Mouse (Mus musculus): ENCODE results near the gene Krtap5-2. TPM values are rescaled to one million over a fixed set of nuclear protein-coding genes. Genes with fewer than 3 reads are reported as not detected.
"Not testable (repeated sequence)": the region's sequence is repeated elsewhere in the genome, so short reads cannot be mapped to it uniquely, and the experiment has no call there.

Gene Krtap5-2
- polyA plus RNA-seq, 1 experiment from 2014 or later = not detected

- H3K9ac ChIP-seq (ENCODE audit: low read length) = no peak within 1 kb of the TSS
- 0 out of 2 replicates have a peak, but pooled peaks cover 3% of the 10 kb centered on the region for H3K9me3 ChIP-seq (ENCODE audit: control insufficient read depth, low read length)
- no peak within 1 kb of the TSS for H3K4me2 ChIP-seq (ENCODE audit: low read length)
- no peak for ATAC-seq (ENCODE audit: insufficient number of reproducible peaks, insufficient read depth, low FRiP score, low read depth)
- no peak within 1 kb of the TSS for H3K27ac ChIP-seq (replicated peaks in 1 of 2; ENCODE audit: control insufficient read depth in 1 of 2, insufficient read depth in 1 of 2, low read depth in 2 of 2, low read length in 2 of 2)
- no peaks in the 10 kb centered on the region for H3K36me3 ChIP-seq (ENCODE audit: control insufficient read depth, insufficient read depth, low read length)
- H3K4me1 ChIP-seq (ENCODE audit: control insufficient read depth in 2 of 2, insufficient read depth in 2 of 2, low read length in 2 of 2) = no peaks in the 10 kb centered on the region
- WGBS = 34% methylated on average over 2 of the region's 2 CpGs
- no peak within 1 kb of the TSS for H3K4me3 ChIP-seq (ENCODE audit: control insufficient read depth in 1 of 2, insufficient read depth in 1 of 2, low read depth in 1 of 2, low read length in 2 of 2)
- H3K27me3 ChIP-seq (ENCODE audit: control insufficient read depth, insufficient read depth, low read length) = 0 out of 2 replicates have a peak, but pooled peaks cover 2% of the 10 kb centered on the region
Measured at GRCm38 (mm10) chr7:142190289-142190688, 14.5 kb upstream of the Krtap5-2 start, which contains the start of gene Gm10153. TSS of gene Gm10153 (minus strand) at chr7:142190389.

- Histone ChIP-seq H3K9ac (ENCODE audit: low read length) (no peak overlapping the region), H3K4me3 (ENCODE audit: control insufficient read depth in 1 of 2, insufficient read depth in 1 of 2, low read depth in 1 of 2, low read length in 2 of 2) (no peak overlapping the region), H3K27ac (replicated peaks in 1 of 2; ENCODE audit: control insufficient read depth in 1 of 2, insufficient read depth in 1 of 2, low read depth in 2 of 2, low read length in 2 of 2) (no peak overlapping the region), H3K9me3 (ENCODE audit: control insufficient read depth, low read length) (no peaks in the 10 kb centered on the region), H3K4me1 (ENCODE audit: control insufficient read depth in 2 of 2, insufficient read depth in 2 of 2, low read length in 2 of 2) (no peaks in the 10 kb centered on the region), H3K36me3 (ENCODE audit: control insufficient read depth, insufficient read depth, low read length) (no peaks in the 10 kb centered on the region), H3K27me3 (ENCODE audit: control insufficient read depth, insufficient read depth, low read length) (0 out of 2 replicates have a peak, but pooled peaks cover 2% of the 10 kb centered on the region), H3K4me2 (ENCODE audit: low read length) (no peak overlapping the region)
- ATAC-seq (ENCODE audit: insufficient number of reproducible peaks, insufficient read depth, low FRiP score, low read depth) = no peak
- 65% methylated on average over 2 of the region's 2 CpGs for WGBS
Measured at GRCm38 (mm10) chr7:142188156-142188555, 12.4 kb upstream of the Krtap5-2 start.

GRCm38 (mm10) chr7:142181021-142181420 lies 5.2 kb upstream of the Krtap5-2 start:
- Histone ChIP-seq H3K4me3 (ENCODE audit: control insufficient read depth in 1 of 2, insufficient read depth in 1 of 2, low read depth in 1 of 2, low read length in 2 of 2) (no peak overlapping the region), H3K27me3 (ENCODE audit: control insufficient read depth, insufficient read depth, low read length) (no peaks in the 10 kb centered on the region), H3K4me2 (ENCODE audit: low read length) (no peak overlapping the region), H3K27ac (replicated peaks in 1 of 2; ENCODE audit: control insufficient read depth in 1 of 2, insufficient read depth in 1 of 2, low read depth in 2 of 2, low read length in 2 of 2) (no peak overlapping the region), H3K9me3 (ENCODE audit: control insufficient read depth, low read length) (no peaks in the 10 kb centered on the region), H3K9ac (ENCODE audit: low read length) (no peak overlapping the region), H3K36me3 (ENCODE audit: control insufficient read depth, insufficient read depth, low read length) (no peaks in the 10 kb centered on the region), H3K4me1 (ENCODE audit: control insufficient read depth in 2 of 2, insufficient read depth in 2 of 2, low read length in 2 of 2) (no peaks in the 10 kb centered on the region)
- ATAC-seq (ENCODE audit: insufficient number of reproducible peaks, insufficient read depth, low FRiP score, low read depth) = no peak
- 29% methylated on average over 1 of the region's 1 CpGs for WGBS

- H3K27me3 ChIP-seq (ENCODE audit: control insufficient read depth, insufficient read depth, low read length) = no peaks in the 10 kb centered on the region
- no peak overlapping the region for H3K27ac ChIP-seq (replicated peaks in 1 of 2; ENCODE audit: control insufficient read depth in 1 of 2, insufficient read depth in 1 of 2, low read depth in 2 of 2, low read length in 2 of 2)
- H3K9me3 ChIP-seq (ENCODE audit: control insufficient read depth, low read length) = no peaks in the 10 kb centered on the region
- no peak overlapping the region for H3K4me3 ChIP-seq (ENCODE audit: control insufficient read depth in 1 of 2, insufficient read depth in 1 of 2, low read depth in 1 of 2, low read length in 2 of 2)
- 63% methylated on average over 1 of the region's 1 CpGs for WGBS
- H3K9ac ChIP-seq (ENCODE audit: low read length) = no peak overlapping the region
- no peaks in the 10 kb centered on the region for H3K36me3 ChIP-seq (ENCODE audit: control insufficient read depth, insufficient read depth, low read length)
- no peak for ATAC-seq (ENCODE audit: insufficient number of reproducible peaks, insufficient read depth, low FRiP score, low read depth)
- H3K4me1 ChIP-seq (ENCODE audit: control insufficient read depth in 2 of 2, insufficient read depth in 2 of 2, low read length in 2 of 2) = no peaks in the 10 kb centered on the region
- H3K4me2 ChIP-seq (ENCODE audit: low read length) = no peak overlapping the region
Measured at GRCm38 (mm10) chr7:142178685-142179084, 2.9 kb upstream of the Krtap5-2 start.

- Histone ChIP-seq H3K9ac (ENCODE audit: low read length) (no peak overlapping the region), H3K27ac (replicated peaks in 1 of 2; ENCODE audit: control insufficient read depth in 1 of 2, insufficient read depth in 1 of 2, low read depth in 2 of 2, low read length in 2 of 2) (no peak overlapping the region), H3K9me3 (ENCODE audit: control insufficient read depth, low read length) (no peaks in the 10 kb centered on the region), H3K36me3 (ENCODE audit: control insufficient read depth, insufficient read depth, low read length) (no peaks in the 10 kb centered on the region), H3K4me2 (ENCODE audit: low read length) (no peak overlapping the region), H3K27me3 (ENCODE audit: control insufficient read depth, insufficient read depth, low read length) (peaks cover 4% of the 10 kb centered on the region; the same call in 1 of the 2 replicates), H3K4me3 (ENCODE audit: control insufficient read depth in 1 of 2, insufficient read depth in 1 of 2, low read depth in 1 of 2, low read length in 2 of 2) (no peak overlapping the region), H3K4me1 (ENCODE audit: control insufficient read depth in 2 of 2, insufficient read depth in 2 of 2, low read length in 2 of 2) (no peaks in the 10 kb centered on the region)
- WGBS = 46% methylated on average over 3 of the region's 3 CpGs
- ATAC-seq (ENCODE audit: insufficient number of reproducible peaks, insufficient read depth, low FRiP score, low read depth) = no peak
Measured at GRCm38 (mm10) chr7:142169836-142170235, 6.0 kb downstream of the Krtap5-2 start.

GRCm38 (mm10) chr7:142165639-142166038 lies 10.2 kb downstream of the Krtap5-2 start, which contains the start of gene Gm4553:
TSS of gene Gm4553 (minus strand) at chr7:142165739.
- H3K36me3 ChIP-seq (ENCODE audit: control insufficient read depth, insufficient read depth, low read length); H3K9me3 ChIP-seq (ENCODE audit: control insufficient read depth, low read length); H3K4me3 ChIP-seq (ENCODE audit: control insufficient read depth in 1 of 2, insufficient read depth in 1 of 2, low read depth in 1 of 2, low read length in 2 of 2); H3K9ac ChIP-seq (ENCODE audit: low read length); ATAC-seq (ENCODE audit: insufficient number of reproducible peaks, insufficient read depth, low FRiP score, low read depth); H3K27me3 ChIP-seq (ENCODE audit: control insufficient read depth, insufficient read depth, low read length); H3K27ac ChIP-seq (replicated peaks in 1 of 2; ENCODE audit: control insufficient read depth in 1 of 2, insufficient read depth in 1 of 2, low read depth in 2 of 2, low read length in 2 of 2); H3K4me1 ChIP-seq (ENCODE audit: control insufficient read depth in 2 of 2, insufficient read depth in 2 of 2, low read length in 2 of 2); H3K4me2 ChIP-seq (ENCODE audit: low read length): not testable (repeated sequence)

- no peaks in the 10 kb centered on the region for H3K4me1 ChIP-seq (ENCODE audit: control insufficient read depth in 2 of 2, insufficient read depth in 2 of 2, low read length in 2 of 2)
- no peaks in the 10 kb centered on the region for H3K9me3 ChIP-seq (ENCODE audit: control insufficient read depth, low read length)
- no peak overlapping the region for H3K9ac ChIP-seq (ENCODE audit: low read length)
- H3K4me2 ChIP-seq (ENCODE audit: low read length) = no peak overlapping the region
- no peak for ATAC-seq (ENCODE audit: insufficient number of reproducible peaks, insufficient read depth, low FRiP score, low read depth)
- no peak overlapping the region for H3K4me3 ChIP-seq (ENCODE audit: control insufficient read depth in 1 of 2, insufficient read depth in 1 of 2, low read depth in 1 of 2, low read length in 2 of 2)
- no peaks in the 10 kb centered on the region for H3K36me3 ChIP-seq (ENCODE audit: control insufficient read depth, insufficient read depth, low read length)
- no peaks in the 10 kb centered on the region; the same call in 1 of the 2 replicates for H3K27me3 ChIP-seq (ENCODE audit: control insufficient read depth, insufficient read depth, low read length)
- 80% methylated on average over 3 of the region's 3 CpGs for WGBS
- no peak overlapping the region for H3K27ac ChIP-seq (replicated peaks in 1 of 2; ENCODE audit: control insufficient read depth in 1 of 2, insufficient read depth in 1 of 2, low read depth in 2 of 2, low read length in 2 of 2)
Measured at GRCm38 (mm10) chr7:142159366-142159765, 16.4 kb downstream of the Krtap5-2 start.

- not testable (repeated sequence) for ATAC-seq (ENCODE audit: insufficient number of reproducible peaks, insufficient read depth, low FRiP score, low read depth); H3K9ac ChIP-seq (ENCODE audit: low read length); H3K36me3 ChIP-seq (ENCODE audit: control insufficient read depth, insufficient read depth, low read length); H3K27me3 ChIP-seq (ENCODE audit: control insufficient read depth, insufficient read depth, low read length); H3K27ac ChIP-seq (replicated peaks in 1 of 2; ENCODE audit: control insufficient read depth in 1 of 2, insufficient read depth in 1 of 2, low read depth in 2 of 2, low read length in 2 of 2); H3K4me1 ChIP-seq (ENCODE audit: control insufficient read depth in 2 of 2, insufficient read depth in 2 of 2, low read length in 2 of 2); H3K4me3 ChIP-seq (ENCODE audit: control insufficient read depth in 1 of 2, insufficient read depth in 1 of 2, low read depth in 1 of 2, low read length in 2 of 2); H3K9me3 ChIP-seq (ENCODE audit: control insufficient read depth, low read length); H3K4me2 ChIP-seq (ENCODE audit: low read length)
- 36% methylated on average over 2 of the region's 2 CpGs for WGBS
Measured at GRCm38 (mm10) chr7:142157013-142157412, 18.8 kb downstream of the Krtap5-2 start, which contains the start of gene Gm29735. TSS of gene Gm29735 (minus strand) at chr7:142157113.

Measured in heart, embryonic 14.5 days (tissue).